Mouse (Mus musculus) ES-E14 (cell line): ENCODE results near the gene Ifnb1. TPM values are rescaled to one million over a fixed set of nuclear protein-coding genes. Genes with fewer than 3 reads are reported as not detected.

ENCODE experiments used
- DNase-seq: peaks from one replicate; pipeline ENCODE4 v3.0.0-alpha.2; 2013; ENCODE audit warnings: low read depth, low spot score
- H3K27ac ChIP-seq: 2 replicates; pipeline ENCODE4 v1.5.1; 2012; ENCODE audit warnings: low read depth, mild to moderate bottlenecking, low read length, moderate library complexity, mixed read lengths; ENCODE audit not compliant: poor library complexity, insufficient read depth, severe bottlenecking
- H3K36me3 ChIP-seq: 2 replicates; pipeline ENCODE4 v1.6.1; 2012; ENCODE audit warnings: mild to moderate bottlenecking, low read length, moderate library complexity, mixed read lengths; ENCODE audit not compliant: control insufficient read depth, poor library complexity, insufficient read depth, severe bottlenecking
- H3K4me1 ChIP-seq, 2 experiments: fragments of 150-350 bp in 1 of 2; sonication (generic) in 1 of 2; 2 replicates each; pipeline ENCODE4 v1.6.1; 2012; ENCODE audit warnings: low read length in 2 of 2, mild to moderate bottlenecking in 1 of 2, mixed read lengths in 1 of 2; ENCODE audit not compliant: control insufficient read depth in 2 of 2, insufficient read depth in 2 of 2, poor library complexity in 1 of 2
- H3K4me3 ChIP-seq, 2 experiments: fragments of 150-350 bp in 1 of 2; sonication (generic) in 1 of 2; 2 replicates each; pipeline ENCODE4 v1.5.1; 2012; ENCODE audit warnings: low read length in 2 of 2, low read depth in 1 of 2, mild to moderate bottlenecking in 1 of 2, mixed read lengths in 1 of 2; ENCODE audit not compliant: insufficient read depth in 1 of 2, poor library complexity in 1 of 2, severe bottlenecking in 1 of 2
- H3K9ac ChIP-seq: 2 replicates; pipeline ENCODE4 v1.6.1; 2012; ENCODE audit warnings: low read depth, mild to moderate bottlenecking, low read length, mixed read lengths; ENCODE audit not compliant: poor library complexity, insufficient read depth, severe bottlenecking
- H3K9me3 ChIP-seq: fragments of 150-350 bp; sonication (generic); 2 replicates; pipeline ENCODE4 v1.6.1; 2012; ENCODE audit warnings: low read depth, mild to moderate bottlenecking, low read length; ENCODE audit not compliant: control insufficient read depth, insufficient read depth
- HCFC1 ChIP-seq: IDR thresholded peaks from 2 replicates; pipeline ENCODE4 v1.6.1; 2012; ENCODE audit warnings: low read length, inconsistent platforms, borderline replicate concordance; ENCODE audit not compliant: insufficient read depth
- MAFK ChIP-seq: IDR thresholded peaks from 2 replicates; pipeline ENCODE4 v1.6.1; 2014; ENCODE audit warnings: mild to moderate bottlenecking, low read depth, low read length, inconsistent platforms; ENCODE audit not compliant: insufficient read depth
- ZC3H11A ChIP-seq: IDR thresholded peaks from 2 replicates; pipeline ENCODE4 v1.6.1; 2012; ENCODE audit warnings: low read depth, mild to moderate bottlenecking, inconsistent platforms, low read length, borderline replicate concordance
- ZNF384 ChIP-seq: IDR thresholded peaks from 2 replicates; pipeline ENCODE4 v1.6.1; 2012; ENCODE audit warnings: low read depth, low read length, inconsistent platforms
- in situ Hi-C, 2 experiments: fragments of 600-800 bp; cut with MboI; formaldehyde crosslinking; loops; one replicate each; pipeline ENCODE4 v1.15.1; 2025; ENCODE audit warnings: low sequenced_read_pairs in 2 of 2, inconsistent platforms in 1 of 2; ENCODE audit not compliant: unreplicated experiment in 2 of 2
- total RNA-seq: library from RNA; depleted of rRNA; stranded (reverse); fragments of 300-350 nt; gene quantifications from 2 replicates; pipeline ENCODE4 v1.2.3, GENCODE M21; 2012; rRNA removed

The Ifnb1 gene
- total RNA-seq, 1 experiment = not detected

DNA sequence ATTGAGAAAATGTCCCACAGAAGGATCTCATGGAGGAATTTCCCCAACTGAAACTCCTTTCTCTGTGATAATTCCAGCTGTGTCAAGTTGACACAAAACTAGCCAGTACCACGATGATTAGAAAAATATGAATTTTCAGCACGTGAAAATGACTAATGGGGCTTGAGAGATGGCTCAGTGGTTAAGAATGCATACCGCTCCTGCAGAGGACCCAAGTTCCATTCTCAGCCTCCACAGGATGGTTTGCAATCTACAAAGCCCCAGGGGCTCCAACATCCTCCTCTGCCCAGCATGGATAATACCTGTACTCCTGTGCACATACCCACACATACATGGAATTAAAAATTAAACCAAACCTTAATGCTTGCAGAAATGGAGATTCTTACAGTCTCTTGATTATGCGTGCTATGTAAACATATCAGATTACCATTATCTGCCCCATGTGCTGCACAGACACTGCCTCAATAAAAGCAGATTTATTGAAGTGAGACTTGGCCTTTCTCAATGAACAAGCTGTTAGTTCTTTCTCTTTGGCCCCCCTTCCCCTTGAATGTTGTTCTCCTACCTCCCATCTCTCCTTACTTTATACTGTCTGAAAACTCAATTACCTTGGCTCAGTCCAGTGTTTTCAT is 44.3 kb downstream of the Ifnb1 start:
- Histone ChIP-seq H3K36me3 (no peaks in the 10 kb centered on the region), H3K4me1 (no peaks in the 10 kb centered on the region), H3K9me3 (no peaks in the 10 kb centered on the region), H3K27ac (no peak overlapping the region), H3K4me3 (no peak overlapping the region), H3K9ac (no peak overlapping the region)
- TF ChIP-seq HCFC1 = no peak
- TF ChIP-seq MAFK = no peak
- TF ChIP-seq ZC3H11A = no peak
- no peak for DNase-seq
- in situ Hi-C loops = no loop called here

DNA sequence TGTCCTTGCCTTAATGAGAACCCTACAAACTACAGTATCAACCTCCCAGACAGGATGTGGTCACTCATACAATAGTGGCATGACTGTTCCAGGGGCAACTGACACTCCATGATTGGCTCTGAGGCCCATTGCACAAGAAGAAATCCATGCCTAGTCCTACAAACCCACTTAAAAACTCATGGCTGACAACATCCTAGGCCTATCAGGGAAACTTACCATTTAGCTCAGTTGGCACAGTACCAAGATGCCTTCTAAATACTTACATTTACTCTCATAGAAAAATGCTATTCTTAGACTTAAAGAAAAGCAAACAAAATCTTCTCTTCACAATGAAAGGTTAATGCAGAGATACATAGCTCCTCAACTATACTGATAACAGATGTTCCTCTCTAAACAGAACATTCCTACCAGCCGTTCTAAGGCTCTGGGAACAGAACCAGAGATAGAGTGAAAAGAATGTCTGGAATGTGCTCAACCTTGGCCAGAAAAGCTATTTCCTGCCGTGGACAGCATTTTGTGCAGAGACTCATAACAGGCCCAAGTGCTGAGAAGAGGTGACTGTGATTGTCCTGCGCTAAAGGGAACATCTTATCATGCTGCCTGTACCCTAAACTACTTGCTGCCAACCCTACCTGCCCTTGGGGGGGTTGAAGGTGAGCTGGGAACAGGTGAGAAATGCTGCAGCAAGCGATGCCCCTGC is 45.9 kb downstream of the Ifnb1 start:
- DNase-seq = no peak
- Histone ChIP-seq H3K4me3 (no peak overlapping the region), H3K36me3 (no peaks in the 10 kb centered on the region), H3K4me1 (no peaks in the 10 kb centered on the region), H3K9me3 (no peaks in the 10 kb centered on the region), H3K27ac (no peak overlapping the region), H3K9ac (no peak overlapping the region)
- in situ Hi-C loops = no loop called here
- TF ChIP-seq HCFC1 = no peak

DNA sequence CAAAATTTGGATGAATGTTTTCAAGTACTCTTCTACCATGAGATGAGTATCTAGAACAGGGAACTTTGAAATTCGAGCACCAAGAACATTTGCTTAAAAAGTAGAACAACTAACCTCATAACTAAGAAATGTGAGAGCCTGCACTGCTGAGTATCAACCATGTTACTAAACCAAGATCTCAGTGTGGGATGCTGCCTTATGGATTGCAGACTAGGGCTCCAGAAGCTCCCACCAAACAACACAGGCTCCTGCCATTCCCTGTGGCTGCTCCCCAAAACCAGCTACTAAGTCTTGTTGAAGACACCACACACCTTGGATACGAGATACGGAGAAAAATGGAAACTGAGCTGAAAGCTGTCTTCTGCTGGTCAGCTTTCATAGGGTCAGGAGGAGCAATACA is 46.5 kb downstream of the Ifnb1 start:
- Histone ChIP-seq H3K27ac (no peak overlapping the region), H3K9me3 (no peaks in the 10 kb centered on the region), H3K4me3 (no peak overlapping the region), H3K9ac (no peak overlapping the region), H3K4me1 (no peaks in the 10 kb centered on the region), H3K36me3 (no peaks in the 10 kb centered on the region)
- in situ Hi-C loops = no loop called here
- no peak for TF ChIP-seq ZC3H11A
- TF ChIP-seq ZNF384 = no peak
- no peak for DNase-seq

Other genes starting within 250 kb of the Ifnb1 start
- 2.0 and 5.7 TPM in 2 replicates for gene Hacd4, start 83.8 kb downstream of the Ifnb1 start, total RNA-seq
- gene Ifna15, start 35.5 kb upstream of the Ifnb1 start, total RNA-seq = not detected in 2 replicates
- gene Ifna14, start 49.0 kb upstream of the Ifnb1 start, total RNA-seq = not detected in 2 replicates
- gene Ifna9, start 69.6 kb upstream of the Ifnb1 start, total RNA-seq = not detected in 2 replicates
- gene Ifna12, start 80.6 kb upstream of the Ifnb1 start, total RNA-seq = not detected in 2 replicates
- not detected in 2 replicates for gene C87499, start 111.6 kb upstream of the Ifnb1 start, total RNA-seq
- gene Ifna13, start 121.7 kb upstream of the Ifnb1 start, total RNA-seq = not detected in 2 replicates
- gene Ifna16, start 154.2 kb upstream of the Ifnb1 start, total RNA-seq = not detected in 2 replicates
- gene Ifna2, start 161.1 kb upstream of the Ifnb1 start, total RNA-seq = not detected in 2 replicates
- gene Ifnab, start 168.6 kb upstream of the Ifnb1 start, total RNA-seq = not detected in 2 replicates
- 3.7 and 5.3 TPM in 2 replicates for gene Gm26566, start 199.0 kb upstream of the Ifnb1 start, total RNA-seq
- 20.7 and 31.5 TPM in 2 replicates for gene Klhl9, start 199.7 kb upstream of the Ifnb1 start, total RNA-seq
- not detected in 2 replicates for gene Gm13271, start 232.1 kb upstream of the Ifnb1 start, total RNA-seq
- not detected in 2 replicates for gene Gm13283, start 237.3 kb upstream of the Ifnb1 start, total RNA-seq